Mouse (Mus musculus) left cerebral cortex, postnatal 14 days (tissue): ENCODE results near the gene Deaf1. TPM values are rescaled to one million over a fixed set of nuclear protein-coding genes. Genes with fewer than 3 reads are reported as not detected.

Experiments used
- DNase-seq, 2 experiments: peaks; one replicate each; pipeline ENCODE4 v3.0.0; 2021 to 2022; ENCODE audit warnings: low spot score in 2 of 2, mixed read lengths in 1 of 2
- intact Hi-C: fragments of 180-260 bp; cut with DNase I; formaldehyde crosslinking; loops from one replicate; pipeline ENCODE4 v1.15.1; 2025
- total RNA-seq, 2 experiments: library from RNA; stranded (reverse); gene quantifications; 2 replicates each; pipeline ENCODE4 v1.2.3; 2021

Gene Deaf1
- total RNA-seq, 2 experiments from 2014 or later = 164 to 170 TPM

DNA sequence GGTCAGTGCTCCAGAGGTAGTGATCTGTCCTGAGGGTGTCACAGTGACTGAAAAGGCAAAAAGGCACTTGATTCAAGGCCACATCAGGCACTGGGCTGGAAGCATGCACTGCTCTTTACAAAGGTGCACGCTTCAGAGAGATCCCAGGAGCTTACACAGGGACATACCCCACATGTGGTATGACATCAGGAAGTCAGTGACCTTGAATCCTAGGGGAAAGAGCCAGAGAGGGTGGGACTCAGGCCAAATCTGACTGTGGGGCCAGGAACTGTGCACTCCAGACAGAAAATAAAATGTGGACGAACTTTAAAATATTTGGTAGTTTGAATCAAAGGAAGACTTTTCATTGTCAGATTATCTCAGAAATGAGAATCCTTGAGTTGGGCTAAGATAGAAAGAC lies 13.1 kb downstream of the Deaf1 start:
- intact Hi-C loops = loop anchor here (10.0 kb wide), 1 partner anchor 60 kb away; no protein-coding TSS in a partner anchor
- no peak for DNase-seq

DNA sequence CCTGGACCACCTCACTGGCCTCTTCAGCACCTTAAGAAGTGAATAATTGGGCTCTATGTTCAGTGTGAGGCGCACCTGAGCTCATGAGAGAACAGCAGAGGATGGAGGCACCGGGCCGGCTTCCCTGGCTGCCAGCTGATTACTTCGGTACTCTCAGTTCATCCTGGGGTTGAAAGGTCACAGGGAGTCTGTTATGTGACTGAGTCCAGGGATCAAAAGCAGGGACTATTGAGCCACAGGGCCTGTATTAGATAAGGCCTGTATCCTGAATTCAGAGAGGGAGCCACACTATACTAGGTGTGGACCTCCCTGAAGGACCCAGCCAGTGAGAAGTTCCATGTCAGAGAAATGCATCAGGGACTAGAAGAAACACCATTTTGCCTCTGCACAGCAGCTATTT lies 23.0 kb downstream of the Deaf1 start:
- intact Hi-C loops = no loop called here
- no peak for DNase-seq

DNA sequence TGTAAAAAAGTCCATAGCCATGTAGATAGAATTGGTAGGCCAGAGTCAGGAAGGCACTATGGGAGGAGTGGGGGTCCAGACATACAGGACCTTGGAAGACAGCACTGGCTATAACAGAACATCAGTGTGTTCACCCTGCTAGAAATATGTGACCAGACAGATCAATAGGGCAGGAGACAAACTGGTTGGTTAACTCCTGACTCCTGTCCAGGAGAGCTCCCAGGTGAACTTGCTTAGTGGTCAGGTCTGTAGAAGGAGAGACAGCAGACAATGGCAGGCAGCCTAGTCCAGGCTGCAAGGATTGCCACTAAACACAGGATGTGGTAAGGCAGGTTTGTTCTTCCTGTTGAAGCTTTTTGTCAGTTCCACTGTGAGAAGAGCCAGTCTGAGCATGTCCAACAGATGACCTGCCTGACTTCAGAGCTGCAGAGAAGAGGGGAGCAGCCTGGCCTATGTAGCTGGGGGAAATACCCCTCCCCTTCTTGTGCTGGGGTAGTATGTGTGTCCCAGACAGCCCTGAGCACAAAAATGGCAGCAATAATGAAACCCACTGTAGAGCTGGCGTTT lies 24.7 kb downstream of the Deaf1 start:
- intact Hi-C loops = no loop called here
- no peak for DNase-seq

DNA sequence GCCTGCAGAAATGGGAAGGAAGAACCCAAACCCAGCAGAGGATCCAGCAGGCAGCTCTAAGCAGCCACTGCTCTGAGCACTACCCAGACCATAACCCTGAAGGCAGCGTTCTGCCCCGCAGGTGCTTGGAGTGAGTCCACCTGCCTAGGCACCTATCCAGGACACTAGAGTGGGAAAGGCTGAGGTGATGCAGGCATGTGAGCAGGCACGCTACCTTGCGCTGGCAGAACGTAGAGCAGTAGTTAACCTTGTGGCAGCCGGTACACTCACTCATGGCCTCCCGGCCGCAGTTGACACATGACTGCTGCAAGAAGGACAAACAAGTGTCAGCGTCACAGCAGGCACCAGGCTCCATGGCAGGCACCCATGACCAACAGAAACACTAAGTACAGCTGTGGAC lies 26.1 kb downstream of the Deaf1 start:
- no peak for DNase-seq
- intact Hi-C loops = no loop called here

DNA sequence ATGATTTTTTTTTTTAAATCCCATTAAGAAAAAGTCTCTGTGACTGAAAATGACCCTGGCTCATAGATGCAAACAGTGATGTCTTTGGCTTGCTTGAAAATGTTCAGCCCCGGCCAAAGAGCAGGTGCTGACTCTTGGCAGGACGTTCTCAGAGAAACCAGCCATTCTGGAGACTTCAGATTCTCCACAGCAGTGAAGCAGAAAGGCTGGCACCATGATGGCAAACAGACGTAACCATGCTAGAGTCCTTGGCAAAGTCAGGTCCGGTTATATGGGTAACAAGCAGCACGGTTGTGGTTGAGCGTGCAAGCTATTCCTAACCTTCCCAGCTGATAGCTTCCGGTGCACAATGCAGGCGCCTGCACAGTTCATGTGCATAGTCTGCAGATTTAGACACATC lies 28.3 kb downstream of the Deaf1 start:
- DNase-seq = peak in 1 of 2 experiments; percentile 37
- intact Hi-C loops = no loop called here

DNA sequence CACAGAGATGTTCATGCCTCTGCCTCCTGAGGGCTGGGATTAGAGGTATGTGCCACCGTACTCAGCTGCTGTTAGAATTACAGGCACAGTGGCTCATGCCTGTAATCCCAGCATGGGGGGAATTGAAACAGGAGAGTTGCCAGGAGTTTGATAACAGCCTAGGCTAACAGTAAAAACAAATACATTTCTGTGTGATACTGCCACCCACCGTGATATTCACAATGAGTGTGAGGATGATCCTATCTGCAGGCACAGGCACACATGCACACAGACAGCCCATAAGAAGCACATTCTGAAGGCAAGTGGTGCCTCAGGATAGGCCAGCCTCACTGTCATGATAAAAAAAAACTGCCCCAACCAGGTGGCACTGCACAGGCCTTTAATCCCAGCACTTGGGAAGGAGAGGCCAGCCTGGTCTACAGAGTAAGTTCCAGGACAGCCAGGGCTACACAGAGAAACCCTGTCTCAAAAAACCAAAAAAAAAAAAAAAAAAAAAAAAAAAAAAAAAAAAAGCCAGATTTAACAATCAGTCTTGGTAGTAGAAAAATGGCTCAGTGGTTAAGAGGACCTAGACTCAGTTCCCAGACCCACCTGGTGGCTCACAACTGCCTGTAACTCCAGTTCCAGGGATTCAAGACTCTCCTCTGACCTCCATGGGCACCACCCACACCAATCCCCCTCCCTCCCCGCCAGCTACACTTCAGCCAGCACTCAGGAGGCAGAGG lies 29.4 kb downstream of the Deaf1 start:
- intact Hi-C loops = no loop called here
- DNase-seq = no peak

DNA sequence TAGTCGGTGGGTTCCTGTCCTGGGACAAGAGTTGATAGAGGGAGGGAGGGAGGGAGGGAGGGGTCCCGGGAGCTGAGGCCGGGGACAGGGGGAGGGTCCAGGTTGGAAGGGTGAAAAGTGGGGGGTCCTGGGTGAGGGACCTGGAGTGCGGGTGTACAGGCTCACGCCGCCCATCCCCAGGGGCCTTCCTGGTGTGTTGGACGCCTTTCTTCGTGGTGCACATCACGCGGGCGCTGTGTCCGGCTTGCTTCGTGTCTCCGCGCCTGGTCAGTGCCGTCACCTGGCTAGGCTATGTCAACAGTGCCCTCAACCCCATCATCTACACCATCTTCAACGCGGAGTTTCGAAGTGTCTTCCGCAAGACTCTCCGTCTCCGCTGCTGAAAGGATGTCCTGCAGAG lies 33.0 kb downstream of the Deaf1 start:
- intact Hi-C loops = no loop called here
- DNase-seq = no peak

DNA sequence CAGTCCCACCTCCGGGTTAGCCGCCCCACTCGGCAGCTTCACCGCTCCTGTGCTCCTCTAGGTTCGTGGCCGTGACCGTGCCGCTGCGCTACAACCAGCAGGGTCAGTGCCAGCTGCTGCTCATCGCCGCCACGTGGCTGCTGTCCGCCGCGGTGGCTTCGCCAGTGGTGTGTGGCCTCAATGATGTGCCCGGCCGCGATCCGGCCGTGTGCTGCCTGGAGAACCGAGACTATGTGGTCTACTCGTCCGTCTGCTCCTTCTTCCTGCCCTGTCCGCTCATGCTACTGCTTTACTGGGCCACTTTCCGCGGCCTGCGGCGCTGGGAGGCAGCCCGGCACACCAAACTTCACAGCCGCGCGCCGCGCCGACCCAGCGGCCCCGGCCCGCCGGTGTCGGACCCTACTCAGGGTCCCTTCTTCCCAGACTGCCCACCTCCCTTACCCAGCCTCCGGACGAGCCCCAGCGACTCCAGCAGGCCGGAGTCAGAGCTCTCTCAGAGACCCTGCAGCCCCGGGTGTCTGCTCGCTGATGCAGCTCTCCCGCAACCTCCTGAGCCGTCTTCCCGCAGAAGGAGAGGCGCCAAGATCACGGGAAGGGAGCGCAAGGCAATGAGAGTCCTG lies 33.5 kb downstream of the Deaf1 start:
- intact Hi-C loops = no loop called here
- no peak for DNase-seq

DNA sequence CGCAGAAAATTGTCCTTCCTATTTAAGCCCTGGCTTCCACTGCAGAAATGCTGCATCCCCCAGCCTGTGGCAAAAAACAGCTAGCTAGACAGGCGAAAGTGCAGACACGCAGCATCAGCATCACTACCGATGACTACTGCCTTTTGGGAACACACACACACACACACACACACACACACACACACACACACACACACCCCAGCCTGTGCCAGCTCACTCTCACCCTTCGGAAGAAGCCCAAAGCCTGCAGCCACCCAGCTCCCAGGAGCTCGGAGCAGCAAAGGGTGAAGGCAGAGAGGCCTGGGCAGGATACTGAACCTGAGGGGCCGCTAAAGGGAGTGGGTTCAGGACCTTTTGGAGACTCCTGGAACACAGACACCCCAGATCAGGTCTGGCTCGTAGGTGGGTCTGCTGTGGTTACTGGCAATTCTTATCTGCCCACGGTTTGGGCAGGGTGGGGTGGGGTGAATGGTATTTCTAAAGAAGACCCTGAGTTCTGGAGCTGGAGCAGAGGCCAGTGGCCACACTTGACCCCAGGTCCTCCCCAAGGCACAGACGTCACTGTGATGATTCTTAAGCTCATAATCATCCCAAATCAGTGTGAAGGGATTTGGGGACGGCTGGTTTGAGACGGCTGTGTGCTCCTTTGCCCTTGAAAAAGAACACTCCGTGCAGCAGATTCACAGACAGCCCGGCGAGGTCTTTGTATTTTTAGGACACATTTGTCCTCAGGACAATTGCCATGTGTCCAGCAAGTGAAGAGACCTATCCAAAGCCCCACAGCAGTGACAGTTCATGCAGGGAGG lies 34.7 kb downstream of the Deaf1 start:
- peak in 1 of 2 experiments; percentile 44 for DNase-seq
- intact Hi-C loops = no loop called here

DNA sequence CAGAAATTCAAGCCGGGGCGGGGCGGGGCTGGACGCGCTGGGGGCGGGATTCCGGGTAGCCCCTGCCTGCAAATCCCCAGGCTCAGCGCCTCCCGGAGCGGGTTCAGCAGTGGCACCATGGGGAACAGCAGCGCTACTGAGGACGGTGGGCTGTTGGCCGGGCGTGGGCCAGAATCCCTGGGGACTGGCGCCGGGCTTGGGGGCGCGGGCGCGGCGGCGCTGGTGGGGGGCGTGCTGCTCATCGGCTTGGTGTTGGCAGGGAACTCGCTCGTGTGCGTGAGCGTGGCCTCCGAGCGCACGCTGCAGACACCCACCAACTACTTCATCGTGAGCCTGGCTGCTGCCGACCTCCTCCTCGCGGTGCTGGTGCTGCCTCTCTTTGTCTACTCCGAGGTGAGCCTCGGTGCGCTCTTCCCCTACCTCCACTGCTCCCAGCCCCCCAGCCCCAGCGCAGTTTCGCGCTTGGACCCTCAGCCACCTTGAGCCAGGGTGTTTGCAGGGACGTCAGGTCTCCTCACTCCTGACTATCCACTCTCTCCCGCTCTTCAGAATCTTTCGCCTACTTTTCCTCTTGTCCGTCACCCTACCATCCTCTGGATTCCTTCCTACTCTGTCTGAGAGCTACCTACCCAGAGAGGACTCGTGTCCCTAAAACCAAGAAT lies 35.4 kb downstream of the Deaf1 start, which contains the start of gene Drd4:
Gene Drd4, plus strand, starts transcription at position 86 of the 662 bp plus-strand sequence.
- intact Hi-C loops = no loop called here

DNA sequence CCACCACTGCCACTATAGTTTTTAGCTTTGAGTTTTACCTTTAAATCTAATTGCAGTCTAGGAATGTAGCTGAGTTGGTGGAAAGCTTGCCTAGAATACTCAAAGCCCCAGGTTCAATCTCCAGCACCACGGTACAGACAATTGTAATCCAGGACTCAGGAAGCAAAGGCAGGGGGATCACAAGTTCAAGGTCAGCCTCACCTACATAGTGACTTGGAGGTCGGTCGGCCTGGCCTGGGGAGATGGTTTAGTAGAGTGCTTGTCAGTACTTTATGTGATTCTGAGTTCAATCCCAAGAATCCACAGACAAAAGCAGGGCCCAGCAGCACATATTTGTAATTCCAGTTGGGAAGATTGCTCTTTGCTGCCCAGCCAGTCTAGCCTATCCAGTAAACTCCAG lies 39.4 kb downstream of the Deaf1 start:
- intact Hi-C loops = no loop called here
- no peak for DNase-seq

More for the DNA sequence above, 35.4 kb downstream of the Deaf1 start, which contains the start of gene Drd4:
- peak; percentile 24 to 42 for DNase-seq

DNA sequence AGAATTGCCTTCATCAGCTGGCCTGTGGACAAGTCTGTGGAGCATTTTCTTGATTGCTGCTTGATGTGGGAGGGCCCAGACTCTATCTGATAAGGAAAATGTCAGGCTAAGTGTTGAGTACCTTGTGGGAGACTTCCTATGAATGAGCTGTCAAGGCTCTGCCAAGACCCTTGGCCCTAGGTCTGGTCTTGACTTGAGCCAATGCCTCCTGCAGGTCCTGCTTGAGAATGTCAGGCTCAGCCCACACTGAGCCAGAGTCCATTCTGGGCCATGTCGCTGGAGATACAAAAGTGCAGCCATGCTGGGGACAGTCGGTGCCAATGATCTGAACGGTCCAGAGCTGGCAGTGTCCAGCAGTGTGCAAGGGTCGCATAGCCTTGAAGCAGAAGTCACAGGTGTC lies 44.7 kb downstream of the Deaf1 start:
- intact Hi-C loops = no loop called here
- DNase-seq = no peak

DNA sequence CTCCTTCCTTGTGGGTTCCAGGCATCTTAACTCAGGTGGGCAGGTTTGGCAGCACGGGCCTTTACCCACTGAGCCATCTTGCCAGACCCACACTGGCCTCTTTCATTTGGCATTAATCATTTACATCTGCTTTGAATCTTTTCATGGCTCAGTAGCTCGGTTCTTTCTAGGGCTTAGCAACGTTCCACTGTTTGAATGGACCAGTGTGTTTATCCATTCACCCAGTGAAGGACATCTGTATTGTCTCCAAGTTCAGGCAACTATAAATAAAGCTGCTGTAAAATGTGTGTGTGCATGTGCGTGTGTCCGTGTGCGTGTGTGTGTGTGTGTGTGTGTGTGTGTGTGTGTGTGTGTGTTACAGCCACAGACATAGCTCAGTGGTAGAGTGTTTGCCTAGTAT lies 46.0 kb downstream of the Deaf1 start:
- no peak for DNase-seq
- intact Hi-C loops = no loop called here

DNA sequence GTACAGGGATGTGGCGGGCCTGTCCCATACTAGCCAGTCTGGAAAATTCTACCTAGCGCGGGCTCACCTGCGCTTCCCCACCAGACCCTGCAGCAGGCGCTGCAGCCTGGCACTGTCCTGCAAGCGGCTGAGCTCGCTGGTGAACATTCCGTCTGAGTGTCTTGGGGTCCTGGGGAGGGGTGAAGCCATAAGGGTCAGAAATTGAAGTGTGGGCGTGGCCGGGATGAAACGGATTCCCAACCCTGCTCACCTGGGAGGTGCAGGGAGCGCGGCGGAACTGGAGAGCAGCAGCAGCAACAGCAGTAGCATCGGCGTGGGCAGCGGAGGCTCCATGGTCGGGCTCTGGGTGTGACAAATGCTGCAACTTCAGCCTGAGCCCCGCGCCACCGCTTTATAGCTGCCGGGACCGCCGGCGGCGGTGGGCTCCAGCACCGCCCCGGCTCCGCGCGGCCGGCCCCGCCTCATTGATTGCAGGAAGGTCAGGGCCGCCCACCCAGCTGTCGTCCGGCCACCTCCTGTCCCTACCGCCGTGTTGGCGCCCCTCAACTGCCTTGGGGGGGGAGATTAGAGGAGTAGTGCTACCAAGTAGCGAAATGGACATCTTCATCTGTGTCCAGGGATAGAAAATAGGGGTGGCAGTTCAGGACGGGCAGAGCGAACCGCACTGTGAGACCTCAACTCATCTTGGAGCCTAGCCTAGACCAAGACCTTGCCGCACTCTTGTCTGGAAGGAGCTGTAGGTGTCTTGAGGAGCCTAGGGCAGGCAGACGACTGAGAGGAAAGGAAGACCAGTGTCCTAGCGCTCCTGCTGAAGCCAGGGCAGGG lies 48.5 kb downstream of the Deaf1 start, which contains the start of gene Sct:
Gene Sct, minus strand, starts transcription at position 368 of the 825 bp plus-strand sequence.
- intact Hi-C loops = no loop called here
- DNase-seq = no peak

DNA sequence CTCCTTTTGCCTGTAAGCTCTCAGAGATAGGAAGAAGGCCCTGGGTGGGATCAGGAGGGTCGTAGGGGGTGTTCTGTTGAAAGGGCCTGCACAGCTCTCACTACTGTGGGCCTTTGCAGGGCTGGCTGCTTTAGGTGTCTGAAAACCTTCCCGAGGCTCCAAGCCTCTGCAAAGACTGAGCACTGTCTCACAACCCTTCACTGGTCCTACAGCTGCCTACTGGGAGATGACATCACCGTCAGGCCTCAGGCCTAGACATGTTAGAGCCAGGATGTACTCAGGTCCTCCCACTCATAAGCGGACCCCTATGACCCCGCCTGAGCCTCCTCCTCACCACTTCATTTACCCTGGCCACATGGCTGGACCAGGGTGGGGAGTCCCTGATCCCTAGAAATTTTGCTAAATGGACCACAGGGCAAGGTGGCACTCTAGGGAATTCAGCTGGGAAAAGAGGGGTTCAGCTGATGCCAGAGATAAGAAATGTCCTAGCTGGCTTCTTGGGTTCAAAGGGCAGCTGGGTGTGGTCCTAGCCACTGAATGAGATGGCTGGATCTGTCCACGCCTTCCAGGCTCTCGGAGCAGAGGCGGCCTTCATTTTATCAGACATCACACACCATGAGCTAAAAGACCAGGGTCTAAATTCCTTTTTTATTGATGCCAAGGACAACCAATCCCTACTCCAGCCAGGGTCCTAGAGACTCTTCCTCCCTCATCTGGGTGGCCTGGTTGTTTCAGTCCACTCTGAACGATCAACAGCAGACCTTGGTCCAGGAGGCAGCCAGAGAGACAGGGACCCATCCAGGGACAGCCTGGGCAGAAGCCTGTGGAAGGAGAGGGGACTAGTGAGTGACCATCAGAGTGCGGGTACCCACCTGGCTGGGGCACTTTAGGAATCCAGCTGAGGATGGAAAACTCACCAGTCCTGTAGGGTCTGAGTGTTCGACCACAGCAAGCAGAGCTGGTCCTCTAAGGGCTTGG lies 49.5 kb downstream of the Deaf1 start:
- intact Hi-C loops = no loop called here
- no peak for DNase-seq

DNA sequence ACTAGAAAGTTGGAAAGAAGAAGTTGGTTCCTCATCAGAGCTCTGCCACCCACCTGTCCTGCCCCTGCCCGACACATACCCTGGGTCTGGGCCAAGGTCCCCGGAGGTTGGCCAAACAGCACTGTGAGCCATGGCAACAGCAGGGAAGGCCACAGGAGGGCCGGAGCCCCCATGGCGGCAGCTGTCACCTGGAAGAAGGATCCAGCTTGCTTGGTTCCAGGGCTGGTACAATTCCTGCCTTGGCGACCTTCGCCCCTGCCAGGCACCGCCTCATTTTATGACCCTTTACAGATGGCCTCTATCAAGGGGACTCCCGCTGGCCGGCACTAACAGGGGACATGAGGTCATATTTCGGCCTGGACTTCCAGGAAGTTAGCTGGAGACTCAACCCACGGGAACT lies 50.9 kb downstream of the Deaf1 start, which contains the start of gene Cdhr5:
Gene Cdhr5, minus strand, starts transcription at position 241 of the 400 bp plus-strand sequence.
- intact Hi-C loops = no loop called here
- no peak for DNase-seq

DNA sequence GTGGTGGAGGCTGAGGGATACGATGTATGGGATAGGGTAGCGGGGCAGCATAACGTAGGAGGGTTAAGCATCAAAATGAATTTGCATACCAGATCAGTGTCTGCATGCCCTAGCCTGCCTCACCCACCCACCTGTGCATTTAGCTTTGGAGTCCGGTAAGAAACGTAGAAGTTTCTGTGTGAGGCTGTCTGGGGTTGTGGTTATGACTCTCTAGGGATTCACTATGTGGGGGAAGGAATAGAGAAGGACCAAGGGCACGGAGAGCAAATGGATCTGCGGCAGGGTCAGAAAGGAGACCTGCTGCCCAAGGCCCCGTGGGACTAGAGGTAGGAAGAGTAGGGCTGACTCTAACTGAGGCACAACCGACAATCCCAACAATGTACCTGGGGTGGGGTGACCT lies 52.1 kb downstream of the Deaf1 start:
- intact Hi-C loops = no loop called here
- DNase-seq = no peak
